Comparison of ENCODE assay signal across 10 mouse cellular contexts in the genomic region with DNA sequence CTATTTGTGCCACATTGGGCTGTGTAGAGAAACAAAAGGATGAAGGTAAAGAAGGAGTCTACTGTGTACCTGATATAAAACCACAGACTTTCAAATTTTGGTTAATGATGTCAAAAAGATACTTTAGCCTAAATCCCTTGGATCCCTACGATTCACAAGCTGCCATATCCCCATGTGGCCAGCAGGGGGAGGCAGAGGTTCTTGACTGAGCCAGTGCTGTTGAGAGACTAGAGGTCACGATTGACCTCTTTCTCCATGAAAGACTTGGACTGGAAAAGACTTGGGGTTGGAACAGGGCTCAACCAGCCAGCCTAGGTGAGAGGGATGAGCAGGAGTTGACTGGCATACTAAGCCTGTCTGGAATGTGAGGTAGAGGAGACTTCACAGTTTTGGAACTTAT. TPM values are rescaled to one million over a fixed set of nuclear protein-coding genes. Genes with fewer than 3 reads are reported as not detected.
DNase-seq lines count a peak whose midpoint lies in the region; ATAC-seq and TF ChIP-seq lines count a peak whose summit lies in the region.
"Had no signal": no experiment of that assay in that cellular context is flagged by ENCODE, and none has a peak within 500 bp of the region (broad histone marks: within the 10 kb centered on the region; RNA-seq: fewer than 3 reads in every experiment).

No protein-coding gene starts in this region.

- peak; percentile 92 for TF ChIP-seq CTCF in kidney, adult 2 months (conservative IDR thresholded peaks at IDR 0.05; ENCODE audit: insufficient read depth, insufficient read length, low read depth, low read length)

- no peak overlapping the region for H3K27ac ChIP-seq in kidney, adult 2 months (ENCODE audit: insufficient read depth, low read depth, low read length)
- no peak overlapping the region for H3K27ac ChIP-seq in kidney, embryonic 14.5 days (ENCODE audit: low read depth, low read length)

- H3K36me3 ChIP-seq in kidney, adult 2 months (ENCODE audit: control insufficient read depth, insufficient read depth, low read length) = no peaks in the 10 kb centered on the region
- no peaks in the 10 kb centered on the region for H3K36me3 ChIP-seq in kidney, embryonic 14.5 days (ENCODE audit: control insufficient read depth, insufficient read depth, low read length)

- no peak for ATAC-seq in kidney, embryonic 14.5 days (ENCODE audit: low FRiP score, low TSS enrichment)
- ATAC-seq in common myeloid progenitor, adult 5-6 weeks (replicated peaks; ENCODE audit: low read depth, poor library complexity, severe bottlenecking) = peak; percentile 80; the same call in 1 of the 2 replicates

- no peak overlapping the region for H3K4me2 ChIP-seq in kidney, embryonic 14.5 days (replicated peaks; ENCODE audit: low read depth, low read length)

- H3K9ac ChIP-seq in kidney, embryonic 14.5 days (ENCODE audit: low read depth, low read length) = no peak overlapping the region

- no peaks in the 10 kb centered on the region for H3K9me3 ChIP-seq in kidney, embryonic 14.5 days (ENCODE audit: control insufficient read depth, low read length)

- peak; percentile 64 for DNase-seq in kidney, adult 2 months
- DNase-seq in adrenal gland, adult (ENCODE audit: inconsistent age in 2 of 2, low spot score in 1 of 2) = peak; percentile 52 to 88
- peak; percentile 72 for DNase-seq in heart, postnatal 4 days
- DNase-seq in left cerebral cortex, postnatal 36 days (ENCODE audit: low spot score in 2 of 2) = peak; percentile 32 to 56
- DNase-seq in ovary, postnatal 14 days (ENCODE audit: low spot score) = peak; percentile 58
- peak; percentile 72 for DNase-seq in thymus, postnatal 25 days

- WGBS in kidney, adult 2 months = 4% methylated on average over 2 of the region's 2 CpGs
- WGBS in kidney, embryonic 14.5 days = 8% methylated on average over 2 of the region's 2 CpGs

- no peak for TF ChIP-seq POLR2A in kidney, adult 2 months (IDR thresholded peaks at IDR 0.05; ENCODE audit: low read depth, low read length)

- H3K4me3 ChIP-seq in kidney, adult 2 months (ENCODE audit: insufficient read depth, low read depth, low read length) = no peak overlapping the region
- no peak overlapping the region for H3K4me3 ChIP-seq in kidney, embryonic 14.5 days (ENCODE audit: low read length)

- no peaks in the 10 kb centered on the region for H3K4me1 ChIP-seq in kidney, adult 2 months (ENCODE audit: control insufficient read depth, insufficient read depth, low read length)
- H3K4me1 ChIP-seq in kidney, embryonic 14.5 days (ENCODE audit: control insufficient read depth, insufficient read depth, low read length) = no peaks in the 10 kb centered on the region

- intact Hi-C loops in left cerebral cortex, postnatal 36 days (cut with DNase I) = loop anchor here (10.0 kb wide), 1 partner anchor 101 kb away; no protein-coding TSS in a partner anchor

- no peaks in the 10 kb centered on the region for H3K27me3 ChIP-seq in kidney, adult 2 months (replicated peaks; ENCODE audit: control insufficient read depth, insufficient read depth, low read length)
- H3K27me3 ChIP-seq in kidney, embryonic 14.5 days (ENCODE audit: control insufficient read depth, insufficient read depth, low read length) = no peaks in the 10 kb centered on the region

RNA-seq across cellular contexts. Expression of a gene that starts 7.2 kb away (rescaled TPM):
- not detected in 2 replicates for polyA plus RNA-seq in kidney, adult 2 months (2012; rRNA removed)
- not detected in 2 replicates for polyA plus RNA-seq in kidney, embryonic 14.5 days (2014; fragmentation: Nextera tagmentation; extraction: Ambion mirVana)
- not detected in 2 replicates for total RNA-seq in common myeloid progenitor, adult 5-6 weeks (2017)
- not detected for total RNA-seq in heart, postnatal 4 days (2021)
- total RNA-seq in left cerebral cortex, postnatal 36 days (2021) = not detected
- polyA plus RNA-seq: heart, embryonic 14.5 days; stomach, embryonic 16.5 days had no signal

RNA-seq across cellular contexts. Expression of a gene that starts 29.6 kb away (rescaled TPM):
- not detected in 2 replicates for polyA plus RNA-seq in kidney, adult 2 months (2012; rRNA removed)
- polyA plus RNA-seq in kidney, embryonic 14.5 days (2014; fragmentation: Nextera tagmentation; extraction: Ambion mirVana) = not detected in 2 replicates
- total RNA-seq in common myeloid progenitor, adult 5-6 weeks (2017) = not detected in 2 replicates
- total RNA-seq in heart, postnatal 4 days (2021) = not detected
- total RNA-seq in left cerebral cortex, postnatal 36 days (2021) = not detected
- polyA plus RNA-seq: heart, embryonic 14.5 days; stomach, embryonic 16.5 days had no signal

RNA-seq across cellular contexts. Expression of a gene that starts 30.5 kb away (rescaled TPM):
- polyA plus RNA-seq in kidney, adult 2 months (2012; rRNA removed) = not detected in 2 replicates
- not detected in 2 replicates for polyA plus RNA-seq in kidney, embryonic 14.5 days (2014; fragmentation: Nextera tagmentation; extraction: Ambion mirVana)
- total RNA-seq in common myeloid progenitor, adult 5-6 weeks (2017) = not detected in 2 replicates
- not detected for total RNA-seq in heart, postnatal 4 days (2021)
- not detected for total RNA-seq in left cerebral cortex, postnatal 36 days (2021)
- polyA plus RNA-seq: heart, embryonic 14.5 days; stomach, embryonic 16.5 days had no signal

RNA-seq across cellular contexts. Expression of a gene that starts 44.6 kb away (rescaled TPM):
- polyA plus RNA-seq in kidney, adult 2 months (2012; rRNA removed) = not detected in 2 replicates
- polyA plus RNA-seq in kidney, embryonic 14.5 days (2014; fragmentation: Nextera tagmentation; extraction: Ambion mirVana) = not detected in 2 replicates
- not detected in 2 replicates for total RNA-seq in common myeloid progenitor, adult 5-6 weeks (2017)
- total RNA-seq in heart, postnatal 4 days (2021) = not detected
- not detected for total RNA-seq in left cerebral cortex, postnatal 36 days (2021)
- polyA plus RNA-seq: heart, embryonic 14.5 days; stomach, embryonic 16.5 days had no signal

RNA-seq across cellular contexts. Expression of a gene that starts 58.1 kb away (rescaled TPM):
- polyA plus RNA-seq in kidney, adult 2 months (2012; rRNA removed) = 0.30 and 0.41 TPM in 2 replicates
- polyA plus RNA-seq in kidney, embryonic 14.5 days (2014; fragmentation: Nextera tagmentation; extraction: Ambion mirVana) = 0.19 TPM in 1 of 2 replicates, not detected in the other
- total RNA-seq in common myeloid progenitor, adult 5-6 weeks (2017) = 0.91 and 2.1 TPM in 2 replicates
- not detected for total RNA-seq in heart, postnatal 4 days (2021)
- not detected for total RNA-seq in left cerebral cortex, postnatal 36 days (2021)
- polyA plus RNA-seq: heart, embryonic 14.5 days had no signal
